Mouse (Mus musculus): ENCODE data around the gene Ppp1r32. TPM values are rescaled to one million over a fixed set of nuclear protein-coding genes. Genes with fewer than 3 reads are reported as not detected.

Gene Ppp1r32
- total RNA-seq, 2 experiments from 2014 or later = 0.49 TPM; not detected in 1

- peak; percentile 58 to 67 for DNase-seq
Observed at GRCm38 (mm10) chr19:10458096-10458495, 24.6 kb downstream of the Ppp1r32 start.

- peak in 1 of 2 experiments; percentile 25 for DNase-seq
Observed at GRCm38 (mm10) chr19:10457484-10457800, 25.3 kb downstream of the Ppp1r32 start.

GRCm38 (mm10) chr19:10456752-10457483 lies 25.8 kb downstream of the Ppp1r32 start, which contains the start of gene Lrrc10b:
Gene Lrrc10b, minus strand, starts transcription at chr19:10457473.
- DNase-seq = peak in 1 of 2 experiments; percentile 43

- peak in 1 of 2 experiments; percentile 23 for DNase-seq
Observed at GRCm38 (mm10) chr19:10455437-10455806, 27.3 kb downstream of the Ppp1r32 start.

- no peak for DNase-seq
Observed at GRCm38 (mm10) chr19:10454718-10455436, 27.9 kb downstream of the Ppp1r32 start.

- DNase-seq = peak; percentile 47 to 86
Observed at GRCm38 (mm10) chr19:10449708-10450107, 33.0 kb downstream of the Ppp1r32 start.

- no peak for DNase-seq
Observed at GRCm38 (mm10) chr19:10449190-10449589, 33.5 kb downstream of the Ppp1r32 start.

GRCm38 (mm10) chr19:10448275-10448674 lies 34.5 kb downstream of the Ppp1r32 start:
- DNase-seq = no peak

GRCm38 (mm10) chr19:10444685-10445369 lies 37.9 kb downstream of the Ppp1r32 start:
- no peak for DNase-seq

- DNase-seq = no peak
Observed at GRCm38 (mm10) chr19:10437521-10437920, 45.2 kb downstream of the Ppp1r32 start.

- DNase-seq = no peak
Observed at GRCm38 (mm10) chr19:10436726-10437125, 46.0 kb downstream of the Ppp1r32 start.

GRCm38 (mm10) chr19:10435908-10436307 lies 46.8 kb downstream of the Ppp1r32 start:
- DNase-seq = peak; percentile 58 to 77

- no peak for DNase-seq
Observed at GRCm38 (mm10) chr19:10434927-10435326, 47.8 kb downstream of the Ppp1r32 start.

GRCm38 (mm10) chr19:10433879-10434540 lies 48.7 kb downstream of the Ppp1r32 start:
- DNase-seq = peak; percentile 64 to 66

GRCm38 (mm10) chr19:10433225-10433624 lies 49.5 kb downstream of the Ppp1r32 start:
- peak; percentile 56 to 61 for DNase-seq

GRCm38 (mm10) chr19:10431841-10432240 lies 50.9 kb downstream of the Ppp1r32 start:
- no peak for DNase-seq

GRCm38 (mm10) chr19:10431410-10431809 lies 51.3 kb downstream of the Ppp1r32 start:
- no peak for DNase-seq

GRCm38 (mm10) chr19:10429371-10429770 lies 53.4 kb downstream of the Ppp1r32 start:
- peak in 1 of 2 experiments; percentile 55 for DNase-seq

GRCm38 (mm10) chr19:10427431-10427830 lies 55.3 kb downstream of the Ppp1r32 start:
- no peak for DNase-seq

GRCm38 (mm10) chr19:10426793-10427192 lies 55.9 kb downstream of the Ppp1r32 start:
- no peak for DNase-seq

GRCm38 (mm10) chr19:10426312-10426711 lies 56.4 kb downstream of the Ppp1r32 start:
- no peak for DNase-seq

Measured in heart, adult 18-20 months (tissue).